25 mouse cellular contexts compared by ENCODE assay signal in genomic region chr4:26637859-26638258, GRCm38 (mm10).
"Had no signal": no experiment of that assay in that cellular context is flagged by ENCODE, and none has a peak within 500 bp of the region (broad histone marks: within the 10 kb centered on the region; RNA-seq: fewer than 3 reads in every experiment).

No protein-coding gene starts in this region.

- H3K4me3 ChIP-seq: heart, adult 2 months; heart, embryonic 13.5 days; heart, embryonic 15.5 days; hindbrain, embryonic 12.5 days; intestine, embryonic 15.5 days; layer of hippocampus, adult 2 months; left cerebral cortex, adult 2 months; liver, embryonic 12.5 days had no signal

- H3K4me1 ChIP-seq: heart, embryonic 13.5 days; heart, embryonic 15.5 days; hindbrain, embryonic 12.5 days; intestine, embryonic 15.5 days; liver, embryonic 12.5 days had no signal

- DNase-seq: gastrocnemius, postnatal 14 days; gastrocnemius, postnatal 36 days; heart, adult 11 months; heart, adult 2 months; heart, postnatal 14 days; heart, postnatal 36 days; kidney, adult 18-20 months; kidney, adult 8-10 months; kidney, postnatal 10 days; kidney, postnatal 25 days; kidney, postnatal 4 days; lung, adult 18-20 months had no signal

- H3K27ac ChIP-seq: heart, adult 2 months; heart, embryonic 13.5 days; heart, embryonic 15.5 days; hindbrain, embryonic 12.5 days; hindbrain, embryonic 14.5 days; intestine, embryonic 15.5 days; layer of hippocampus, adult 2 months; left cerebral cortex, adult 2 months; liver, embryonic 12.5 days; liver, embryonic 14.5 days had no signal

- H3K27me3 ChIP-seq: heart, embryonic 13.5 days; heart, embryonic 15.5 days; hindbrain, embryonic 12.5 days; intestine, embryonic 15.5 days; liver, embryonic 12.5 days had no signal

- H3K9me3 ChIP-seq: heart, embryonic 13.5 days; heart, embryonic 15.5 days; hindbrain, embryonic 12.5 days; intestine, embryonic 15.5 days; liver, embryonic 12.5 days had no signal

- H3K4me2 ChIP-seq: heart, embryonic 11.5 days; heart, embryonic 13.5 days; heart, embryonic 15.5 days; hindbrain, embryonic 12.5 days; hindbrain, embryonic 14.5 days; intestine, embryonic 15.5 days; liver, embryonic 12.5 days had no signal

- H3K36me3 ChIP-seq: heart, embryonic 13.5 days; heart, embryonic 15.5 days; hindbrain, embryonic 12.5 days; intestine, embryonic 15.5 days; liver, embryonic 12.5 days had no signal

- ATAC-seq: hindbrain, embryonic 16.5 days; inflammation-experienced regulatory T-cells, adult 6 months; intestine, embryonic 15.5 days; intestine, postnatal 0 days; liver, embryonic 12.5 days had no signal

- H3K9ac ChIP-seq: heart, embryonic 13.5 days; heart, embryonic 15.5 days; hindbrain, embryonic 12.5 days; hindbrain, embryonic 14.5 days; intestine, embryonic 15.5 days; liver, embryonic 12.5 days; liver, embryonic 14.5 days had no signal
